Mouse (Mus musculus) thymus, postnatal 36 days (tissue): Measurements from ENCODE around the gene Tctex1d4.
A peak's percentile ranks its signal among the peaks of the same experiment; 100 is the strongest.

Experiments used
- DNase-seq, 2 experiments: peaks; one replicate each; pipeline ENCODE4 v3.0.0; 2022; ENCODE audit warnings: mixed read lengths in 2 of 2

Tctex1d4 gene

DNA sequence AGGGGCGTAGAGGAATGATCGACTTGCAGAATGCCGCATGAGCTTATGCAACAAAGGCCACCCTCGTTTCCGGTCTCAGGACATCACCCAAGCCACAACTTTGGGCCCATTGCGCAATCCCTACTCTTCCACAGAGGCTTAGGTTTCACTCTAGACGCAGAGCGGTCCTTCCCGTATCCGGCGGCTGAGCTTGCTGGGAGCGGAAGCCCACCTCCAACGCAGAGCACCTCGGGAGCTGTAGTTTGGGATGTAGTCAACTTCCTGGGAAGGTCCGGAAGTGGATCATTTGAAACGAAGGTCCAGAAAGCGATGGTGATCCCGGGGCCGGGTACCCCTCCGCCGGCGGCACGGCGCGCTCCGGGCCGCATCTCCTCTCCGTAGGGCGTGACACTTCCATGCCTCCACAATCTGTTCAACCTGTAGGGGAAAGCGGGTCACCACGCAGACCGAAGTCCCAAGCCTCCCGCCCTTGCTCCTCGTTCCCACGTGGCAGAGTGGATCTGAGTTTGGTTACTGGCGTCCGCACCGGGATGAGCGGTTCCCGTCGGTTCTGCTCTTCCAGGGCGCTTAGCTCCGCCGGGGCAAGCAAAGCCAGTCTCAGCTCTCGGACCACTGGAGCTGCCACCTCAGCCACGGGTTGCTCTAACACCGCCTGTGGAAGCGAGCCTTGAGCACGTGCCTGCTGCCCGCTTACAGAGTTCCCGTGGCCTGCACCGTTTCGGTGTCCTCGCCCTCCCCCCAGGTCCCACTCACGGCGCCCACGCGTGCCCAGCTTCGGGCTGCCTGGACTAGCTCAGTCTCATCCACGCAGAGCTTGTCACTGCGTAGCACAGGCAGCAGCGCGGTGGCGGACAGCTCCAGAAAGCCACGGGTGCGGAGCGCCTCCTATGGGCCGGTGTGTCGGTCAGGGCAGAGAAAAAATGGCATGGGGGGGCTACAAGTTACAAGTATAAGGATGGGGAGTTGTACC lies 5.9 kb upstream of the Tctex1d4 start:
- peak; percentile 88 to 90 for DNase-seq

- no peak for DNase-seq
Observed at GRCm38 (mm10) chr4:117122209-117122608, 4.4 kb upstream of the Tctex1d4 start.

- no peak for DNase-seq
Observed at GRCm38 (mm10) chr4:117123546-117124217, 2.9 kb upstream of the Tctex1d4 start.

GRCm38 (mm10) chr4:117124218-117124517 lies 2.4 kb upstream of the Tctex1d4 start:
- no peak for DNase-seq

GRCm38 (mm10) chr4:117124518-117125347 lies 1.9 kb upstream of the Tctex1d4 start:
- peak; percentile 70 to 79 for DNase-seq

DNA sequence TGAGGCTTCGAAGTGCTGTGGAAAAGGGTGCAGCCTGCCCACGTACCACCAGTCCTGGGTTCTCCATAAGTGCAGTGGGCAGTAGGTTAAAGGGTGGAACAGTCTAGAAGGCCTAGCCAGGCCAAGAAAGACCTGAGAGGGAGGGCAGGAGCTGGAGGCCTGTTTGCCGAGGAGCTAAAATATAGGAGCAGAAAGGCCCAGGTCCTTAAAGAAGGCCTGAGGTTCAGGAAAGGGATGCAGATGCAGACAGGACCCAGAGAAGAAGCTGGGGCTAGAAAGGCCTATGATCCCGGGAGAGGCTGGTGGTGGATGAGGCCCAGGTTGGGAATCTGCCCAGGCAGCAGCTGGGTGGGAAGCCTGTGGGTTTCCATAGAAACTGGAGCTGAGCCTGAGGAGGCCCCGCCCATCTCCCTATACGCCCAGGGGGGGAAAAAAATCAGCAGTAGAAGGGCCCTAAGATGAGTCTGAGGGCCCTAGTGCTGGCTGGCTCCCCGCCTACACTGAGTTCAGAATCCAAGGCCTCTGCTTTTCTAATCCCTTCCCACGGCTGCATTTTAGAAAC lies 1.2 kb upstream of the Tctex1d4 start, which contains the start of gene Btbd19:
Btbd19 (minus strand) TSS at position 378 of the 562 bp plus-strand sequence.
- DNase-seq: peak in 1 of 2 experiments; percentile 35

DNA sequence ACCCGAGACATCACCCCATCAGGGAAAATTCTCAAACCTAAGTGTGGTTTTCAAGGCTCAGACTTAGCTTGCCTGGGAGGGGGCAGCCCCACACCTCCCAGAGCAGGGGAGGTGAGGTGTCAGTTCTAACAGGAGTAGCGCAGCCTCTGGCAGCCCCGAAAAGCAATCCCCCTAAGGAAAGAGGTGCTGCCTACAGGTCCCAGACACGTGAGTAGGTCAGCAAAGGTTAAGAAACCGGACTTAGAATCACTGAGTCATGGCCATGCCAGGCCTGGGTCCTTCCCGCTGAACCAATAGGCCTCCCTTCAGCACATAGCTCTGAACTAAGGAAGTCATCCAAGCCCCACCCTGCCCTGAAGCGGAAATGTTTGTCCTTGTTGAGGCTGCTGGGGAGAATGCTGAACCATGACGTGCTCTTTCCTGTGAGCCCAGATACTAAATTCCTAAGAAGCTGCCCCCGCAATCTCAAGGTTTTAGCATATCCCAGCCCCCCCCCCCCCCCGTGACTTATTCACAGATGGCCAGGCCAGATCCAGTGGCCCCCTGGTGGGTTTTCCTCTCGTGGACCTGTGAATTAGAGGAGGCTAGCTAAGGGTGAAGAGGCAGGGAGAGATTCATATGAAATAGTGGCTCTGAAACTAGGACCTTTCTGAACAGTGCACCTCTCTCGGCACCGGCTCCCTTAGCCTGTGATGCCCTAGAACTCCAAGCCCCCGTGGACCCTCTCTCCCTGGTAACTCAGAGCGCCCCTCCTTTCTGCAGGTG lies 502 bp upstream of the Tctex1d4 start:
- DNase-seq: peak; percentile 71 to 77

GRCm38 (mm10) chr4:117127991-117128686 lies 1.5 kb downstream of the Tctex1d4 start:
- no peak for DNase-seq

DNA sequence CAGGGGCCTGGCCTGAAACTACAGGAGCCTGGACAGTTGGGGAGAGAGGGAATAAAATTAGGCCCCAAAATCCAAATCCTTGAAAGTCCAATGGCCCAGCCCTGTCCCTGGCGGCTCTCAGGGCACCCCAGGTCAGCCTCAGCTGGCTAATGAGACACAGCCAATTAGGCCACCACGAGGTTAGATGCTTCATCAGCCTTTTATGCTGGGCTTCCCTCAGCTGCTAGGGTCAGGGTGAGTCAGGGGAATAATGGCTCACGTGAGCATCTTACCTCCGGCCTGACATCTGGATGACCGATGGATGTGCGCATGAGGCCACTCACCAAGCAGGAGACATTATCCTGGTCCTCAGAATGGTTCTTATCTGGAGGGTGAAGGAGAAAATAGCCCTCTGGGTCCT lies 4.2 kb downstream of the Tctex1d4 start:
- no peak for DNase-seq

DNA sequence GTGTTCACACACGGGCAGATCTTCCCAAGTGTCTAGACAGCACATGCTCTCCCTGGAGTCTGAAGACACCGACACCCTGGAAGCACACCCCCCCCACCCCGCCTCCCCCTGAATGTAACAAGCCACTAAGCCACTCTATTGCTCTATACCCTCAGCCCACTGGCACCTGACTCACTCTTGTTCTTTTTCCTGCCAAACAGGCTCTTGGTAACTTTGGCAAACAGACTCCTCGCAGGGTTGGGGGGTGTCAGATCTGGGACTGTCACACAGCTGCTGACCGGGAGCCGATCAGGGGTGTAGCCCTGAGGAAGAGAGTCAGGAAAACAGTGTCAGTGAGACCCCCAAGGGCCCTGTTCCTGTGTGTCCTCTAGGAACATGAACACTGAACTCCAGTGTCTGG lies 4.6 kb downstream of the Tctex1d4 start:
- DNase-seq: no peak

- no peak for DNase-seq
Observed at GRCm38 (mm10) chr4:117131890-117132793, 5.5 kb downstream of the Tctex1d4 start.

DNA sequence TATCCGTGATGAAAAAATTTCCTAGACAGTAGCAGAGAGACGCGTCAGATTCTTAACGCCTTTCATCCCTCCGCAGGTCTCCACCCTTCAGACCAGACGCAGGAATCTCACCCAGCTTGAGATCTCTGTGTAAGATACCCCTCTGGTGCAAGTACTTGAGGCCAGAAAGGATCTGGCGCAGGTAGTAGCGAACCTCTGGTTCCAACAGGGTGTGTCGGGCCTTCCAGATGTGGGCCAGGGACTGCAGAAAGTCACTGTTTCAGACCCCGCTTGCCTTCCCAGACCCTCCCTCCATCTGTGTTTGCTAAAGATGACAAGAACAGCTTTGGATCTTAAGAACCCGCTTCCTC lies 6.2 kb downstream of the Tctex1d4 start:
- DNase-seq: no peak

DNA sequence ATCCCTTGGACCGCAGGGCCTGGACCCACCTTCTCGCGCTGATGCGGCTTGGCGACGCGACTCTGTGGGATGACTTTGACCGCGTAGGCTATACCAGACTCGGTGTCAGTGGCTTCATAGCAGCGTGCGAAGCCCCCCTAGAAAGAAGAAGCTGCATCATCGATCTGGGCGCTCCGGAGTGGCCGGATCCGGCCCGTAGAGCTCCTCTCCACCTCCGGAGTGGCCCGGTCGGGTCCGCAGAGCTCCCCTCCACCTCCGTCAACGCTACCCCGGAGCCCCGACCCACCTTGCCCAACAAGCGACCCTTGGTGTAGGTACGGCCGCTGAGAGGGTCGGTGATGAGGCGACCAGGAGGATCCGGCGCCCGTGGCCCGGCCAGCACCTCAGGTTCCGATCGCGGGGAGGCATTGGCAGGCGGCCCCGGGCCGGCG lies 6.8 kb downstream of the Tctex1d4 start:
- no peak for DNase-seq

GRCm38 (mm10) chr4:117133817-117134600 lies 7.4 kb downstream of the Tctex1d4 start, which contains the start of gene Plk3:
Plk3 (minus strand) TSS chr4:117133963.
- peak; percentile 97 to 98 for DNase-seq

- no peak for DNase-seq
Observed at GRCm38 (mm10) chr4:117134601-117134995, 8.0 kb downstream of the Tctex1d4 start.

- DNase-seq: no peak
Observed at GRCm38 (mm10) chr4:117136034-117136433, 9.4 kb downstream of the Tctex1d4 start.

DNA sequence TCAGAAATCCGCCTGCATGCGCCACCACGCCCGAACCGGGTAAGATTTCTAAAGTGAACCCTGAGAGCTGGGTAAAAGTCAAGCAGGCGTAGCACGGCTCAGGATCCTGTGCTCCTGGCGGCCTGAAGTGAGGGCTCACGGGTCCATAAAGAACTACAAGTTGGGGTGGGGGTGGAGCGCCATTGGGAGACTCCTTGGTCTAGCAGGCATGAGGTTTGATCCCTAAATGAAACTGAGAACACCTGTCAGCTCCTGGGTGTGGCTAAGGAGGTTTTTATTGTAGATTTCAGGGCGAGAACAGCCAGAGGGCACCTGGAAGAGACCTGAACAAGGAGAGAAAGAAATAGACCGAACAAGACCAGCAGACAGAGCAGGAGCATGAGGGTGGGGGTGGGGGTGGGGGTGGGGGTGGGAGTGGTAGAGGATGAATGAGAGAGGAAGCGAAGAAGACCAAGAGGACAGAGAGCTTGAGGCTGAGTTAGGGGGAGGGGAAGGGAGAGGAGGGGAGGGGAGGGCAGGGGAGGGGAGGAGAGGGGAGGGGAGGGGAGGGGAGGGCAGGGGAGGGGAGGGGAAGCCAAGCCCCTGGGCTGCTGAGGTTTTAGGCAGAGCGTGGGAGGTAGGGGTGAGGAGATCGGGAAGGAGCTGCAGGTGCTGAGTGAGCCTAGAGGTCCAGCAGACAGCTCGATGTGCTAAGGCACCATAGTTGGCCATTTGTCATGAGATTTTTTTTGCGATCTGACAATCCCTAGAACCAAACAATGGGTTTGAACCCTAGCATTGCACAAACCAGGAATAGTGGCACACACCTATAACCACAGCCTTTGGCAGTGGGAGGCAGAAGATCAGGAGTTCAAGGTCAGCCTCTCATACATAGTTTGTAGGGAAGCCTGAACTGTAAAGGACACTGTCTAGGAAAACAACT lies 12.0 kb downstream of the Tctex1d4 start:
- no peak for DNase-seq

- DNase-seq: peak; percentile 34 to 44
Observed at GRCm38 (mm10) chr4:117139217-117139612, 12.6 kb downstream of the Tctex1d4 start.
